Mouse (Mus musculus): Measurements from ENCODE around the gene Tnfsf4. TPM values are rescaled to one million over a fixed set of nuclear protein-coding genes. Genes with fewer than 3 reads are reported as not detected.

The Tnfsf4 gene
- total RNA-seq, 2 experiments from 2014 or later = not detected

- DNase-seq = no peak
Observed at GRCm38 (mm10) chr1:161463388-161464085, 68.3 kb downstream of the Tnfsf4 start.

Other genes starting within 250 kb of the Tnfsf4 start
- gene Tex50, start 236.1 kb upstream of the Tnfsf4 start, total RNA-seq (2021) = not detected
- 100 to 1,000 TPM; 311 to 331 TPM for gene Prdx6, start 144.2 kb upstream of the Tnfsf4 start, total RNA-seq (2021)
- not detected for gene Tnfsf18, start 99.2 kb downstream of the Tnfsf4 start, total RNA-seq (2021)